Mouse (Mus musculus): ENCODE measurements at regions not wholly inside any gene's neighbourhood (a gene's known extent, or its start where the extent isn't known, plus 50 kb on each side); places are given as distances from the start of the nearest gene placed in this dataset.

GRCm38 (mm10) chr8:15438546-15438945, 392.7 kb upstream of the BB014433 start:
- no peak for TF ChIP-seq EP300 (optimal IDR thresholded peaks at IDR 0.05)
- TF ChIP-seq CTCF (IDR thresholded peaks at IDR 0.05; ENCODE audit: low read depth) = no peak

Measured in stomach, postnatal 0 days (tissue).